Mouse (Mus musculus) embryonic facial prominence, embryonic 11.5 days (tissue): ENCODE results near the gene Rims4. TPM values are rescaled to one million over a fixed set of nuclear protein-coding genes. Genes with fewer than 3 reads are reported as not detected.

Experiments
- ATAC-seq: fragments of 200-750 bp; cut with Nextera tagmentation; replicated peaks from 2 replicates; pipeline ENCODE4 v1.8.0; 2017; ENCODE audit warnings: low read depth; ENCODE audit not compliant: insufficient number of reproducible peaks, low FRiP score, low TSS enrichment
- DNase-seq: peaks from one replicate; pipeline ENCODE4 v3.0.0-alpha.2; 2015; ENCODE audit warnings: low spot score
- H3K27ac ChIP-seq: fragments of 300-500 bp; sonication (generic); replicated peaks from 2 replicates; pipeline ENCODE4 v1.5.1; 2014; ENCODE audit warnings: mild to moderate bottlenecking, low read depth, low read length, control low read depth
- H3K27me3 ChIP-seq: fragments of 300-500 bp; sonication (generic); 2 replicates; pipeline ENCODE4 v1.6.1; 2014; ENCODE audit warnings: mild to moderate bottlenecking, low read length, moderate library complexity, mixed read lengths; ENCODE audit not compliant: control insufficient read depth, insufficient read depth
- H3K36me3 ChIP-seq: fragments of 300-500 bp; sonication (generic); replicated peaks from 2 replicates; pipeline ENCODE4 v1.6.1; 2014; ENCODE audit warnings: low read depth, mild to moderate bottlenecking, low read length, moderate library complexity, mixed read lengths; ENCODE audit not compliant: control insufficient read depth, insufficient read depth
- H3K4me1 ChIP-seq: fragments of 300-500 bp; sonication (generic); 2 replicates; pipeline ENCODE4 v1.6.1; 2014; ENCODE audit warnings: low read length, mixed read lengths; ENCODE audit not compliant: control insufficient read depth, insufficient read depth
- H3K4me2 ChIP-seq: fragments of 300-500 bp; sonication (generic); 2 replicates; pipeline ENCODE4 v1.6.1; 2014; ENCODE audit warnings: low read depth, mild to moderate bottlenecking, control low read depth, low read length, moderate library complexity
- H3K4me3 ChIP-seq: fragments of 300-500 bp; sonication (generic); 2 replicates; pipeline ENCODE4 v1.5.1; 2014; ENCODE audit warnings: low read depth, low read length, control low read depth
- H3K9ac ChIP-seq: fragments of 300-500 bp; sonication (generic); replicated peaks from 2 replicates; pipeline ENCODE4 v1.6.1; 2014; ENCODE audit warnings: mild to moderate bottlenecking, control low read depth, low read length
- H3K9me3 ChIP-seq: fragments of 300-500 bp; sonication (generic); replicated peaks from 2 replicates; pipeline ENCODE4 v1.6.1; 2016; ENCODE audit warnings: mild to moderate bottlenecking, low read length, inconsistent platforms, mixed read lengths; ENCODE audit not compliant: control insufficient read depth
- WGBS: fragments of 180-500 bp; shearing (Covaris S2); extraction: QIAGEN DNeasy Blood & Tissue Kit; methylation state at CpG from one replicate; pipeline ENCODE4 v1.1.7; 2014; 5-methylcytosine and 5-hydroxymethylcytosine counted together
- polyA plus RNA-seq: library from polyadenylated mRNA; unstranded; fragments of >200 nt; fragmentation: Nextera tagmentation; extraction: Ambion mirVana; gene quantifications from 2 replicates; pipeline ENCODE4 v1.2.1, GENCODE M21; 2014

Rims4 gene
- polyA plus RNA-seq, 1 experiment from 2014 or later, result 0.25 TPM

- DNase-seq (no peak), ATAC-seq (0 out of 2 replicates have a peak, but pooled peaks have one; percentile 60)
- WGBS, result 78% methylated on average over 6 of the region's 6 CpGs
- Histone ChIP-seq H3K36me3 (no peaks in the 10 kb centered on the region), H3K9ac (no peak overlapping the region), H3K4me1 (no peaks in the 10 kb centered on the region), H3K4me2 (no peak overlapping the region), H3K9me3 (no peaks in the 10 kb centered on the region), H3K4me3 (no peak overlapping the region), H3K27ac (no peak overlapping the region), H3K27me3 (peaks cover 43% of the 10 kb centered on the region)
These were observed 61.2 kb downstream of the Rims4 start for GRCm38 (mm10) chr2:163857233-163857632.

GRCm38 (mm10) chr2:163853461-163853901 lies 65.0 kb downstream of the Rims4 start, which contains the start of gene Kcnk15:
TSS of gene Kcnk15 (plus strand) at chr2:163853651.
- no peaks in the 10 kb centered on the region for H3K4me1 ChIP-seq
- 3% methylated on average over 38 of the region's 38 CpGs for WGBS
- H3K36me3 ChIP-seq, result no peaks in the 10 kb centered on the region
- H3K9ac ChIP-seq, result no peak within 1 kb of the TSS
- DNase-seq, result peak; percentile 59
- H3K27ac ChIP-seq, result no peak within 1 kb of the TSS
- H3K4me3 ChIP-seq, result 0 out of 2 replicates have a peak within 1 kb of the TSS, but pooled peaks have one; percentile 8
- no peak for ATAC-seq
- H3K9me3 ChIP-seq, result no peaks in the 10 kb centered on the region
- peak within 1 kb of the TSS; percentile 16; the same call in 1 of the 2 replicates for H3K4me2 ChIP-seq
- H3K27me3 ChIP-seq, result peaks cover 46% of the 10 kb centered on the region

- H3K9ac ChIP-seq, result no peak overlapping the region
- H3K9me3 ChIP-seq, result no peaks in the 10 kb centered on the region
- no peak overlapping the region for H3K27ac ChIP-seq
- 75% methylated on average over 4 of the region's 4 CpGs for WGBS
- H3K4me3 ChIP-seq, result no peak overlapping the region
- no peaks in the 10 kb centered on the region for H3K27me3 ChIP-seq
- no peak overlapping the region for H3K4me2 ChIP-seq
- H3K4me1 ChIP-seq, result no peaks in the 10 kb centered on the region
- DNase-seq (no peak), ATAC-seq (no peak)
- H3K36me3 ChIP-seq, result no peaks in the 10 kb centered on the region
These were observed 76.4 kb downstream of the Rims4 start for GRCm38 (mm10) chr2:163842043-163842442.

- Histone ChIP-seq H3K36me3 (no peaks in the 10 kb centered on the region), H3K4me3 (no peak overlapping the region), H3K9me3 (no peaks in the 10 kb centered on the region), H3K9ac (no peak overlapping the region), H3K27me3 (no peaks in the 10 kb centered on the region), H3K27ac (no peak overlapping the region), H3K4me1 (no peaks in the 10 kb centered on the region), H3K4me2 (no peak overlapping the region)
- no peak for DNase-seq
- no peak for ATAC-seq
- 69% methylated on average over 6 of the region's 6 CpGs for whole genome bisulfite sequencing
These were observed 79.0 kb downstream of the Rims4 start for GRCm38 (mm10) chr2:163839519-163839918.

GRCm38 (mm10) chr2:163838043-163838442 lies 80.4 kb downstream of the Rims4 start:
- Histone ChIP-seq H3K4me1 (no peaks in the 10 kb centered on the region), H3K4me3 (no peak overlapping the region), H3K4me2 (no peak overlapping the region), H3K27me3 (no peaks in the 10 kb centered on the region), H3K27ac (no peak overlapping the region), H3K36me3 (no peaks in the 10 kb centered on the region), H3K9me3 (no peaks in the 10 kb centered on the region), H3K9ac (no peak overlapping the region)
- DNase-seq, result peak; percentile 86
- no peak; the same call in 1 of the 2 replicates for ATAC-seq
- WGBS, result 33% methylated on average over 9 of the region's 9 CpGs

GRCm38 (mm10) chr2:163831163-163831562 lies 87.3 kb downstream of the Rims4 start:
- ATAC-seq (no peak), DNase-seq (no peak)
- no peak overlapping the region for H3K4me3 ChIP-seq
- no peak overlapping the region for H3K27ac ChIP-seq
- no peaks in the 10 kb centered on the region for H3K9me3 ChIP-seq
- no peaks in the 10 kb centered on the region for H3K36me3 ChIP-seq
- no peak overlapping the region for H3K9ac ChIP-seq
- 46% methylated on average over 1 of the region's 1 CpGs for WGBS
- H3K4me1 ChIP-seq, result no peaks in the 10 kb centered on the region
- no peaks in the 10 kb centered on the region for H3K27me3 ChIP-seq
- H3K4me2 ChIP-seq, result no peak overlapping the region

GRCm38 (mm10) chr2:163826494-163826893 lies 92.0 kb downstream of the Rims4 start:
- no peak overlapping the region for H3K27ac ChIP-seq
- no peak overlapping the region for H3K9ac ChIP-seq
- no peaks in the 10 kb centered on the region for H3K9me3 ChIP-seq
- no peaks in the 10 kb centered on the region for H3K4me1 ChIP-seq
- no peak for DNase-seq
- no peaks in the 10 kb centered on the region for H3K36me3 ChIP-seq
- H3K27me3 ChIP-seq, result no peaks in the 10 kb centered on the region
- no peak overlapping the region for H3K4me3 ChIP-seq
- 78% methylated on average over 5 of the region's 5 CpGs for WGBS
- no peak for ATAC-seq
- no peak overlapping the region for H3K4me2 ChIP-seq

GRCm38 (mm10) chr2:163825861-163826260 lies 92.6 kb downstream of the Rims4 start:
- ATAC-seq, result no peak

More at GRCm38 (mm10) chr2:163825861-163826260, 92.6 kb downstream of the Rims4 start:
- H3K27me3 ChIP-seq, result no peaks in the 10 kb centered on the region
- H3K9me3 ChIP-seq, result no peaks in the 10 kb centered on the region
- no peaks in the 10 kb centered on the region for H3K36me3 ChIP-seq
- no peaks in the 10 kb centered on the region for H3K4me1 ChIP-seq
- DNase-seq, result no peak
- H3K4me2 ChIP-seq, result no peak overlapping the region
- no peak overlapping the region for H3K4me3 ChIP-seq
- no peak overlapping the region for H3K27ac ChIP-seq
- WGBS, result 67% methylated on average over 1 of the region's 1 CpGs
- no peak overlapping the region for H3K9ac ChIP-seq
